Comparison of ENCODE assay signal across 16 mouse cellular contexts in the genomic region with DNA sequence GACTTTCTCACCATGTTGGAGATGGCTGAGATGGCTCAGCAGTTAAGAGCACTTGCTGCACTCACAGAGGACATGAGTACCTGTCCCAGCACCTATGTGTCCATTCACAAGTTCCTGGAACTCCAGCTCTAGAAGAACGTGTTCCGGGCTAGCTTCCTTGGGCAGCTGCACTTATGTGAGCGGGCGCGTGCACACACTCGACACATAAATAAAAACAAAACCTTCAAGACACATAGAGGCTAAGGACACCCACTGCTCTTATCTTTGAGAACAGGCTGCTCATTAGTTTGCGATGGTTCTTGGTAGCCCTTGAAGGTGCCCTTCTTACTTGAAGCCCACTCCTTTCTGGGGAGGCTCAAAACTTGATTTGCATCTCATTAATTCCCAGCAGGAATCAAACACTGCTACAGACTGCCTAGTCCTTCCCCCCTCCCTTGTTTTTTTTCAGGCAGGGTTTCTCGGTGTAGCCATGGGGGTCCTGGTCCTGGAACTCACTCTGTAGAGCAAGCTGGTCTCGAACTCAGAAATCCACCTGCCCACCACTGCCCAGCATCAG. TPM values are rescaled to one million over a fixed set of nuclear protein-coding genes. Genes with fewer than 3 reads are reported as not detected.
DNase-seq lines count a peak whose midpoint lies in the region; ATAC-seq and TF ChIP-seq lines count a peak whose summit lies in the region.
"Had no signal": no experiment of that assay in that cellular context is flagged by ENCODE, and none has a peak within 500 bp of the region (broad histone marks: within the 10 kb centered on the region; RNA-seq: fewer than 3 reads in every experiment).

No protein-coding gene starts in this region.

- DNase-seq in kidney, adult 9 months: peak; percentile 5
- no peak for DNase-seq in kidney, postnatal 14 days
- no peak for DNase-seq in G1E (ENCODE audit: low spot score)
- DNase-seq: adrenal gland, postnatal 10 days; layer of hippocampus, adult 9-11 months; midbrain, embryonic 14.5 days; right cerebral cortex, postnatal 25 days; thymus, adult 18-20 months had no signal

- TF ChIP-seq CTCF in E14TG2a.4 (conservative IDR thresholded peaks at IDR 0.05; ENCODE audit: low read length) (no peak), G1E (IDR thresholded peaks at IDR 0.05; ENCODE audit: low read depth, low read length) (no peak)

- no peaks in the 10 kb centered on the region for H3K36me3 ChIP-seq in forebrain, embryonic 13.5 days (ENCODE audit: poor library complexity, severe bottlenecking)
- no peaks in the 10 kb centered on the region for H3K36me3 ChIP-seq in forebrain, embryonic 16.5 days (ENCODE audit: control insufficient read depth, insufficient read depth)
- no peaks in the 10 kb centered on the region for H3K36me3 ChIP-seq in E14TG2a.4 (ENCODE audit: insufficient read depth, low read length)
- H3K36me3 ChIP-seq in G1E (replicated peaks): peaks cover 8% of the 10 kb centered on the region
- H3K36me3 ChIP-seq: hindbrain, embryonic 15.5 days had no signal

- H3K27me3 ChIP-seq in forebrain, embryonic 13.5 days: no peaks in the 10 kb centered on the region
- no peaks in the 10 kb centered on the region for H3K27me3 ChIP-seq in forebrain, embryonic 16.5 days (replicated peaks; ENCODE audit: control insufficient read depth, insufficient read depth, low read length)
- peaks cover 3% of the 10 kb centered on the region for H3K27me3 ChIP-seq in E14TG2a.4 (ENCODE audit: insufficient read depth, low read length)
- no peaks in the 10 kb centered on the region for H3K27me3 ChIP-seq in G1E (ENCODE audit: insufficient read depth, low read length)
- H3K27me3 ChIP-seq: hindbrain, embryonic 15.5 days had no signal

- WGBS in forebrain, embryonic 13.5 days: 60% methylated on average over 9 of the region's 9 CpGs
- 55% methylated on average over 9 of the region's 9 CpGs for WGBS in forebrain, embryonic 16.5 days

- H3K4me3 ChIP-seq in forebrain, embryonic 13.5 days: no peak overlapping the region
- no peak overlapping the region for H3K4me3 ChIP-seq in forebrain, embryonic 16.5 days (replicated peaks; ENCODE audit: low read length)
- H3K4me3 ChIP-seq in E14TG2a.4 (replicated peaks; ENCODE audit: low read length): peak overlapping the region; percentile 35
- peak overlapping the region; percentile 54; the same call in 1 of the 2 replicates for H3K4me3 ChIP-seq in G1E (ENCODE audit: low read depth, low read length)

- no peak overlapping the region for H3K27ac ChIP-seq in forebrain, embryonic 13.5 days
- no peak overlapping the region for H3K27ac ChIP-seq in forebrain, embryonic 16.5 days (ENCODE audit: low read length)
- H3K27ac ChIP-seq: hindbrain, embryonic 15.5 days had no signal

- H3K4me2 ChIP-seq in forebrain, embryonic 13.5 days: peak overlapping the region; percentile 2; the same call in 1 of the 2 replicates
- H3K4me2 ChIP-seq in forebrain, embryonic 16.5 days (ENCODE audit: low read length): no peak overlapping the region

- H3K9me3 ChIP-seq in forebrain, embryonic 13.5 days (replicated peaks): no peaks in the 10 kb centered on the region
- H3K9me3 ChIP-seq in forebrain, embryonic 16.5 days (ENCODE audit: control insufficient read depth, low read length): peaks cover 3% of the 10 kb centered on the region; the same call in 1 of the 2 replicates
- H3K9me3 ChIP-seq in E14TG2a.4 (ENCODE audit: low read length) (no peaks in the 10 kb centered on the region), G1E (replicated peaks) (no peaks in the 10 kb centered on the region)
- H3K9me3 ChIP-seq: hindbrain, embryonic 15.5 days had no signal

- H3K9ac ChIP-seq in forebrain, embryonic 13.5 days: no peak overlapping the region
- H3K9ac ChIP-seq in forebrain, embryonic 16.5 days (replicated peaks; ENCODE audit: low read depth, low read length): no peak overlapping the region
- H3K9ac ChIP-seq: hindbrain, embryonic 15.5 days had no signal

- peaks cover 16% of the 10 kb centered on the region for H3K4me1 ChIP-seq in forebrain, embryonic 13.5 days
- H3K4me1 ChIP-seq in forebrain, embryonic 16.5 days (replicated peaks; ENCODE audit: control insufficient read depth, insufficient read depth, low read length): peaks cover 11% of the 10 kb centered on the region
- H3K4me1 ChIP-seq in E14TG2a.4 (replicated peaks; ENCODE audit: low read depth, low read length) (peaks cover 49% of the 10 kb centered on the region), G1E (ENCODE audit: insufficient read depth, low read depth, low read length) (peaks cover 14% of the 10 kb centered on the region)

- ATAC-seq in forebrain, embryonic 13.5 days: no peak
- ATAC-seq in forebrain, embryonic 16.5 days: no peak
- no peak for ATAC-seq in G1E (ENCODE audit: extremely low read depth, insufficient number of reproducible peaks, low FRiP score, poor library complexity, severe bottlenecking)
- ATAC-seq in megakaryocyte progenitor cell, adult 5-6 weeks (replicated peaks; ENCODE audit: poor library complexity): no peak

RNA-seq across cellular contexts. Expression of a gene that starts 2.4 kb away (rescaled TPM):
- 254 and 256 TPM in 2 replicates for polyA plus RNA-seq in forebrain, embryonic 13.5 days (2015; fragmentation: Nextera tagmentation; extraction: Ambion mirVana)
- polyA plus RNA-seq in forebrain, embryonic 16.5 days (2015; fragmentation: Nextera tagmentation; extraction: Ambion mirVana): 166 and 186 TPM in 2 replicates
- total RNA-seq in G1E (2014; fragmentation: Nextera tagmentation) (565 and 646 TPM in 2 replicates), G1E (2017) (481 and 765 TPM in 2 replicates)
- 246 and 734 TPM in 2 replicates for polyA plus RNA-seq in G1E (2012)
- total RNA-seq in megakaryocyte progenitor cell, adult 5-6 weeks (2015): 308 and 417 TPM in 2 replicates
- 646 and 851 TPM in 2 replicates for total RNA-seq in megakaryocyte progenitor cell, adult 5-6 weeks (2017)

RNA-seq across cellular contexts. Expression of a gene that starts 56.7 kb away (rescaled TPM):
- not detected in 2 replicates for polyA plus RNA-seq in forebrain, embryonic 13.5 days (2015; fragmentation: Nextera tagmentation; extraction: Ambion mirVana)
- not detected in 2 replicates for polyA plus RNA-seq in forebrain, embryonic 16.5 days (2015; fragmentation: Nextera tagmentation; extraction: Ambion mirVana)
- total RNA-seq in G1E (2014; fragmentation: Nextera tagmentation) (not detected in 2 replicates), G1E (2017) (0.06 and 0.22 TPM in 2 replicates)
- polyA plus RNA-seq in G1E (2012): not detected in 2 replicates
- not detected in 2 replicates for total RNA-seq in megakaryocyte progenitor cell, adult 5-6 weeks (2015)
- total RNA-seq in megakaryocyte progenitor cell, adult 5-6 weeks (2017): not detected in 2 replicates
- total RNA-seq: adrenal gland, postnatal 10 days; granulocyte monocyte progenitor cell, adult 5-6 weeks; left cerebral cortex, postnatal 25 days; liver, adult 2 months had no signal
- polyA plus RNA-seq: hindbrain, embryonic 15.5 days; liver, adult 2 months; midbrain, embryonic 14.5 days had no signal

Comparison
In these comparisons a context has a peak if more than half of its experiments do, and no peak if none do; other contexts are left out.
1. H3K4me3 ChIP-seq: peak in E14TG2a.4 (single experiment) and G1E (single experiment); none in forebrain, embryonic 13.5 days (single experiment) and forebrain, embryonic 16.5 days (single experiment).